Mouse (Mus musculus) ovary, postnatal 10 days (tissue): ENCODE data around the gene Npb.

Source experiments
- DNase-seq: peaks from one replicate; pipeline ENCODE4 v3.0.0; 2022; ENCODE audit warnings: low spot score

The Npb gene

GRCm38 (mm10) chr11:120631726-120632448 lies 23.6 kb downstream of the Npb start:
- no peak for DNase-seq

GRCm38 (mm10) chr11:120632559-120633519 lies 24.6 kb downstream of the Npb start:
- peak; percentile 60 for DNase-seq

DNA sequence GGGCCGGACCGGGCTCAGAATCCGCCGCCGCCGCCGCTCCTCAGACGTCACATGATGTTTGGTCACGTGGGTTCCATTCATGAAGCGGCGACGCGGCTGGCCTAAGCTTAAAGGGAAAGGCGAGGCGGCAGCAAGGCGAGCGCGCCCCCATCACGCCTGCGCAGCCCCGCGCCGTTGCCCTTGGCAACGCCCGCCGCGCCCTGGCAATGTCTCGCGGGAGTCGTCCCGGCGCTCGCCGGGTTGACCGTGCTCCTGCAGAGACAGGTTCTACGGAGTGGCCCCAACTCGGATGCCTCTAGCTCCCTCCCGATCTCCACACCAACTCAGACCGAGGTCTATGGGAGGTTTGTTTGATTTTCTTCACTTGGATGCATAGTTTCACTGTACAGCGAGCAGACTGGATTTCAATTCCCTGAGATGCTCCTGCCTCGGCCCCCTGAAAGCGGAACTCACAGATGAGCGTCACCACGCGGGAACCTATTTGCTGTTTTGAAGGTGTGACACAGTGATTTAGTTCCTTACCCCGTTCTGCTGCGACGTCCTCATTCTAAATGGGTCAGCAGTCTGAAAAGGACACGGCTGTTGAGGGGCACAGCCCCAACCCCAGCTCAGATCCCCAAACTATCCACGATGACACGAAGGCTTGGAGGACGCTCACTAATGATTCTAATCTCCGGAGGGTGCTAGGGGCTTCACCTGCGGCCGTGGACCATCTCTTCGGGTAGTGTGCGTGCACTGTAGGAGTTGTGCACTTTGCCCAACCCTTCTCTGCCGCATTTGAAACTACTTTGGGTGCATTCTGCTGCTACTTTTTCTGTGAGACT lies 25.5 kb downstream of the Npb start, which contains the start of gene Mafg:
TSS of gene Mafg (minus strand) at position 81 of the 824 bp plus-strand sequence.
- DNase-seq = peak; percentile 83

GRCm38 (mm10) chr11:120634810-120635209 lies 26.5 kb downstream of the Npb start:
- DNase-seq = no peak

DNA sequence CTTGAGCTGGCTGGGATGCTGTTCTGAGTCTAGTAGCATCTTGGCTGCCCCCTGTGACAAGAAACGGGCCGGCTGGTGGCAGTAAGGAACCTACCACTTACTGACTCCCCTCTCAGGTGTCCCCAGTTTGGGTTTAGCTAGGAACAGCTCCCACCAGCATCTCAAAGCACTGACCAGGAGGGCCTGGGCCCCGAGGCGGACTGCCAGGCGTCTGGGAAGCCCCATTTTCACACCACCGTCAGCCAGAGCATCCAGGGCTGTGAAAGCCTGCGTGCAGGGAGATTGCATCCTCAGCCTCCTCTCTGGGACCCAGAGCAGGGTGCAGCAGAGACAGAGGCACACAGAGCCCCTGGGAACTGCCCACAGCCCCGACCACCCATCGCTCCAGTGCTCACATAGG lies 33.0 kb downstream of the Npb start:
- DNase-seq = no peak

DNA sequence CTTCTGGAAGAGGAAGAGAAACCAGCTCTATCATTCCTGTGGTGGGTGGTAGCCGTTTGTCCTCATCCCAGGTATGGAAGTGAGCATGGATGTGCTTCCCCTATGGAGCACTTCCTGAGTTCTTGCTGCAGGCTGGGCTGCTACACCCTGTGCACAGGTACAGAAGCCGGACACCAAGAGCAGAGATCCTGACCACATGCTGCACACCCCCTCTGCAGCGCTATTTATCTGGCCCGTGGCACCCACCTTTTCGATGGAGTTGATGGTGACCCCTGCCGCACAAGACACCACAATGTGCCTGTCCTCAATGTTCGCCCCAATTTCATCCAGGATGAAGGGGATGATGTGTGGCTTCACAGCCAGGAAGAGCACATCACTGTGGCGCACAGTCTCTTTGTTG lies 33.6 kb downstream of the Npb start:
- no peak for DNase-seq

DNA sequence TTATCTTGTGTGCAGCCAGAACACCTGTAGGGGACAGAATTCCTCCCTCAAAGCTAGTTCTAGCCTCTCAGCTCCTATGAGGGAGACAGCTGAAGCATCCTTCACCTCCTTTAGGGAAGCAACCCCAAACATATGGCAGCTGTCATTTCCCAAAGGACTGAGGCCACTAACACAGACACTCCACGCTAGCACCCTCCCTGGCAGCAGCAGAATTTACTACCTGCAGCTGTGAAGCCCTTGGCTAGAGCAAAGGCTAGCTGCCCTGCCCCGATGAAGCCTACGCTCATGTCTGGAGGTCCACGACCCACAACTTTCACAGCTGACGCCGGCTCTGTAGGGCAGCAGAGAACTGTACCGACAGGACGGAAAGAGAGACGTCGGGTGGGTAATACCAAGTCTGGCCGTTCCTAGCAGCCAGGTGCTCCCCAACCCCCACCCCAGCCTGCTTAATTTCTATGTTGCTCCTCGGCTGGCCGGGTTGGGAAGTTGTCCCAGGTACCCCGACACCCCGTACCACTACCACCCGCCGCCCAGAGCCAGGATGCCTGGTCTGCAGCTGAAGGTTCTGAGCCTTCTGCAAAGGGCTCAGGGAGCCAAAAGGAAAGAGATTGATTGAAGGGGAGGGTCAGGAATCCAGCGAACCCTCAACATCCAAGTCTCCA lies 34.8 kb downstream of the Npb start:
- no peak for DNase-seq

GRCm38 (mm10) chr11:120643601-120643987 lies 35.3 kb downstream of the Npb start, which contains the start of gene Pycr1:
Gene Pycr1 (minus strand): TSS chr11:120643769.
- peak; percentile 90 for DNase-seq

- DNase-seq = no peak
Measured at GRCm38 (mm10) chr11:120647047-120647830, 39.0 kb downstream of the Npb start.

GRCm38 (mm10) chr11:120648001-120648476 lies 39.8 kb downstream of the Npb start, which contains the start of gene Myadml2:
Gene Myadml2 (minus strand): TSS chr11:120648158.
- no peak for DNase-seq

DNA sequence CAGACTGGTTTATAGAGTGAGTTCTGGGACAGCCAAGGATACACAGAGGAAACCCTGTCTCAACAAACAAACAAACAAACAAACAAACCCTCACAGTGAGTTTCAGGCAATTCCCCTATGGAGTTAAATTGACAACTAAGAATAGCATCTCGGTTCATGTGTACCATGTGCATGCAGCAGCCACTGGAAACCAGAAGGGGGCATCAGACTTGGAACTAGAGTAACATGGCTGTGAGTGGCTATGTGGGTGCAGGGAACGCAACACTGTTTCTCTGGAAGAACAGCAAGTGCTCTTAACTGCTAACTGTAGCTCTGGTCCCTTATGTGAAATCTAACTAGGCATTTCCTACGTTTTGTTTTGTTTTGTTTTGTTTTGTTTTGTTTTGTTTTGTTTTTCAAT lies 43.6 kb downstream of the Npb start:
- no peak for DNase-seq

DNA sequence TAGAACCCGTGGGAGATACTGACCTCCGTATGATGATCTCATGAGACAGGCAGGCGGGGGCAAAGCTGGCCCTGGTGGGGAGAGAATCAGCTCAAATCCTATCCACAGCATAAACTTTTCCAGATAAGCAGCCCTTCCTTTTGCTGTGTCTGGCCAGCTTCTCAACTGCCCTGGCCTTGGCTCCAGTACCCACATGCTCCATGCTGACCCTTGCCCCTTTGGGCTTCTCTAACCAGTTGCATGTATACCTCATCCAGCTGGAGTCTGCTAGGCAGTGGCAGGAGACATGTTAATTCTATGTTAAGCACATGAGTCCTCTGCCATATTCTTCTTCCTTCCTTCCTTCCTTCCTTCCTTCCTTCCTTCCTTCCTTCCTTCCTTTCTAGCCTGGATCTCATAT lies 46.5 kb downstream of the Npb start:
- no peak for DNase-seq

DNA sequence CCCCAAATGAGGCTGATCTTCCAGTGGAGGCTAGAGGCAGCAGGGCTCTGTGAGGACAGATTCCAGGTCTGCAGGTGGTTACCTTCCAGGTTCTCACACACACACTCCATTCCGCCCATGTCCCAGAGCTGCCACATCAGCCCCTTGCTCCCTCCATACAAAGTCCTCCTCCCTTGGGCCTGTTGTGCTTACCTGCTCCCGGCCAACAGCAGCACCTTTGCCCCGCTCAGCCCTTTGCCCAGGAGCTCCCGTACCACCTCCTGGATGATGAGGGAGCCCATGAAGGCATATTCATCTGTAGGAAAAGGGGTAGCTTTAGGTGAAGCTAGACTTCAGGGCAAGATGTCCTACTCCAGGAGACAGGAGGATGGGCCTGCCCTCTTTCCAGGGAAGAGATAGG lies 49.0 kb downstream of the Npb start:
- DNase-seq = no peak
